Mouse (Mus musculus) CH12.LX (cell line): ENCODE results near the gene Pnp2.
"Not testable (repeated sequence)": the region's sequence is repeated elsewhere in the genome, so short reads cannot be mapped to it uniquely, and the experiment has no call there.

Source experiments
- CTCF ChIP-seq, 2 experiments: IDR thresholded peaks in 1 of 2; conservative IDR thresholded peaks in 1 of 2; 2 replicates each; pipeline ENCODE4 v1.5.1; 2011 to 2012; ENCODE audit warnings: low read depth in 2 of 2, low read length in 2 of 2, improper control_type of control experiment in 1 of 2, inconsistent platforms in 1 of 2, mild to moderate bottlenecking in 1 of 2, moderate library complexity in 1 of 2
- EP300 ChIP-seq: IDR thresholded peaks from 2 replicates; pipeline ENCODE4 v1.6.1; 2011; ENCODE audit warnings: low read length, improper control_type of control experiment
- IRF4 ChIP-seq: IDR thresholded peaks from 2 replicates; pipeline ENCODE4 v1.6.1; 2014; ENCODE audit warnings: low read depth, mild to moderate bottlenecking, inconsistent platforms, low read length, improper control_type of control experiment
- NELFE ChIP-seq: IDR thresholded peaks from 2 replicates; pipeline ENCODE4 v1.6.1; 2011; ENCODE audit warnings: low read depth, low read length, improper control_type of control experiment
- PAX5 ChIP-seq: IDR thresholded peaks from 2 replicates; pipeline ENCODE4 v1.6.1; 2012; ENCODE audit warnings: low read length, inconsistent platforms, mixed read lengths
- USF1 ChIP-seq: IDR thresholded peaks from 2 replicates; pipeline ENCODE4 v1.6.1; 2014; ENCODE audit warnings: low read depth, mild to moderate bottlenecking, inconsistent platforms, low read length, improper control_type of control experiment

GRCm38 (mm10) chr14:50923437-50923836, 32.4 kb upstream of the Pnp2 start:
- TF ChIP-seq PAX5; CTCF (conservative IDR thresholded peaks at IDR 0.05 in 1 of 2, IDR thresholded peaks at IDR 0.05 in 1 of 2; ENCODE audit: low read depth in 2 of 2, low read length in 2 of 2); USF1; EP300; NELFE; IRF4: not testable (repeated sequence)
